Mouse (Mus musculus) layer of hippocampus, postnatal 14 days (tissue): Measurements from ENCODE around the gene Il1f9. TPM values are rescaled to one million over a fixed set of nuclear protein-coding genes. Genes with fewer than 3 reads are reported as not detected.
"Not testable (repeated sequence)": the region's sequence is repeated elsewhere in the genome, so short reads cannot be mapped to it uniquely, and the experiment has no call there.

Experiments
- DNase-seq, 2 experiments: peaks; one replicate each; pipeline ENCODE4 v3.0.0; 2021 to 2022; ENCODE audit warnings: low spot score in 2 of 2, mixed read lengths in 1 of 2
- long read RNA-seq, 2 experiments: library from polyadenylated mRNA; stranded (forward); transcript quantifications; one replicate each; pipeline ENCODE4 v2.0.0; 2021
- total RNA-seq, 2 experiments: library from RNA; stranded (reverse); gene quantifications; 2 replicates each; pipeline ENCODE4 v1.2.3; 2021

Gene Il1f9
- not detected for total RNA-seq
- long read RNA-seq, experiment 1 = 0 reads
- long read RNA-seq, experiment 2 = 0 reads

DNA sequence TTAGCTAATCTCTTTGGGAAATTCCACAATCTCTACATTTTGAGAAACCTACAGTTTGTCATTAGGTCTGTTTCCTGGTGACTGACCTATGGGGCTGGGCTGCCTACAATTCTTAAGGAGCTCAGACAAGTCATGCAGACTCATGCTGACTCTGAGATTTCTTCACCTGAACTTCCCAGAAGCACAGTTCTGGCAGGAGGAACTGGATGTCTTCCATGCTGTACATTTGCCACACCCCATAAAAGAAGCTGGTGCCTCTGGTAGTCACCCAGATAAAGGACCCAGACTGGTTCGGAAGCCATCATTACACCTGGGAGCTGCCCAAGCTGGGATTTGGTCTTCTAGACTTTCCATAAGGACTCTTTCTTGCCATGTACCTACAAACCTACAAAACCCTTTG lies at the start of gene Il1f9:
Gene Il1f9 (plus strand): TSS at position 301 of the 400 bp plus-strand sequence.
- DNase-seq = no peak

DNA sequence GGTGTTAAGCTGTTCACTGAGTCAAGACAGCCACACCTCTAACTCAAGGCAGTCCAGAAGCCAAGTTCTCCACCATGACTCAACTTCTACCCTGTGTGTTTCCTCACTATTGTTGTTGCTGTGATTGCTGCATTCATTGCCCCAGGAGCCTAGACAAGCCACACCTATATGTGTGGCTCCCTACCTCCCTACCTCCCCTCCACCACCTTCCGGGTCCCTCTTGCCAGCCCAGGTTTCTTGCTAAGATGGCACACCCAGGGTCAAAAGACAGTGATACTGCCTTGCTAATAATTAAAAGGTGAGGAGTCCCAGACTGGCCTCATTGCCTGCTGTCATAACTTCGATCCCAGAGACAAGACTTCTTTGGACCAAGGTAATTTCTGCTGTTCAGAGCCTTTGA lies 33.4 kb upstream of the Il1f9 start, which contains the start of gene Il1f8:
Gene Il1f8 (plus strand): TSS at position 301 of the 400 bp plus-strand sequence.
- no peak for DNase-seq

DNA sequence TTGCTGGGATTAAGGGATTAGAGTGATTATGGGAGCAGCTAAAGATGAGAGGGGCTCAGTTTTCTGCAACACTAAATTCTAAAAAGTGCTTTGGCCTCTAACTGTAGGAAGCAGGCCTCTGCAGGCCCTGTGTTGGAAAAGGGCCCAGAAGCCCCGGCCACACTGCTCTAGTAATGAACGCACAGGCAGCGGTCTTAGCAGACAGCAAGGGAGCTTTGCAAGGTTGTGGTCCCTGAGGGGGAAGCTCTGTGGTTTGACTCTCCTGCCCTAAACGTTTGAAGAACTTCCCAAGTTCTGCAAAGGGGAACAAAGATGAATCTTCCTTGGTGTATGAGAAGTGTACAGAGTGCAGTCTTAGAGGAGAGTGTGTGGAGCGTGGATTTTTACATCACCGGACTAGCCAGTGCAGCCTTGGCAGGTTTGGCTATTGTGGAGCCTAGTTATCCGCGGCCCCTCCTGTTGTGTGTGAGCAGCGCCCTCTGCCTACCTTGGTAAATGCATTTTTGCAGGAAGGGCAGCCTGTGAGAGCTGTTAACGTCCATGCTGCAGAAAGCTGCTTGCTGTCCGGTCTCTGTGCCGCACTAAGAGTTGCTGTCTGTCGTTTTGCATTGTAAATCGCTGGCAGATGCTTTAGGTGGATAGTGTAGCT lies 4.5 kb upstream of the Il1f9 start:
- DNase-seq = peak; percentile 17 to 46

DNA sequence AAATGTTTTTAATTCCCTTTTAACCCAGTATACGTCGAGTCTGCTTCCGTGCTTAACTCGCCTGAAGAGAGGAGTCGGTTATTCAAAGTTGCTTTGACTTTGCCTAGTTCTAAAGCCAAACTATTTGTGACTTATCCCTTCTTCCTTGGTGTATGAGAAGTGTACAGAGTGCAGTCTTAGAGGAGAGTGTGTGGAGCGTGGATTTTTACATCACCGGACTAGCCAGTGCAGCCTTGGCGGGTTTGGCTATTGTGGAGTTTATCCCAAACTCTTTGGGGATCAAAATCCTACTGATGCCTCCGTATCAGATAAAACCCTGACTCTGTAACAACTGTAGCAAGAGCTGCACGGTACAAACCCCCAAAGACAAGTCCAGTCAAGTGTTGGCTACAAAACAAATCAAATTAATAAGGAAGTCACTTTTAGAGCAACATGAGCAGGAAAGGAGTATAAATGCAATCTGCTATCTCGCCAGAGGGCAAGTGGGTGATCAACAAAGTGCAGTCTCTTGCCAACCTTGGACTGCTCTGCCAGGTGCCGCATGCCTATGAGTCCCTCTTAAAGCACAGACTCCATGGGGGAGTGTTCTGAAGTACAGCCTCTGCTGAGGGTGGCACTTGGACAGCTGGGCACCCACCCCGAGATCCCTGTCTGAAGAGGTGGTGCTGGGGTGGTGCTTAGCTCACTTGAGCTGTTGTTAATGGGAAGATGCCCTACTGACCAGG lies 3.7 kb upstream of the Il1f9 start:
- not testable (repeated sequence) for DNase-seq

DNA sequence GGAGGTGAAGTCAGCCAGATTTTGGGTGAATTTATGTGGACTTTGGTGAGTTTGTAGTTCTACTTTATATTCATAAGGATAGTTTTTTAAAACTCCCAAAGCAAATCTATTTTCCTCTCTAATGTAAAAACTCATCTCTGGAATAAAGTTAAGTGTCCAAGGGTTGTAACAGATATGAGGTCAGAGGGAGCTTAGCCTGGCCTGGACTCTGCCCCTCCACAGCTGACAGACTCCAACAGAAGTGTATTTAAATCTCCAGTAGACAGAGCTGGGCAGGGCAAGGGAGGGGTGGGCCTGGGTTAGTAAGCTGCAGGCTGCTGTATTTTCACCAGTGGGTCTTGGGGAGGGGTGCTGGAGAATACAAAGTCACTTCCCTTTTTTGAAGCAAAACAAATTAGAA lies 2.2 kb upstream of the Il1f9 start:
- DNase-seq = not testable (repeated sequence)

DNA sequence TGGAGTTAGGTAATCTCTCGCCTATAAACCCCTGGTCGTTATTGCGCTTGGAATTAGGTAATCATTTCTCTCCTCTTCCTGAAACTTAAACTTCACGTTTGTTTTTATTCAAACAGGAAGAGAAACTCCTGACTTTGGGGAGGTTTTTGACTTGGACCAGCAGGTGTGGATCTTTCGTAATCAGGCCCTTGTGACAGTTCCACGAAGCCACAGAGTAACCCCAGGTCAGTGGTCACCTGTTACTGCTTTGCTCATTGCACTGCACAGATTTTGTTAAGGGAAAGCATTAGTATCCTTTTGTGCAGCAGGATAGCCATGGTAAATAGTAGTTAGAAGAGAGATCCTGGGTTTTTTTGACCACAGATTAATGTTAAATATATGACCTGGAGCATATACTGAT lies 1.3 kb downstream of the Il1f9 start:
- DNase-seq = no peak

DNA sequence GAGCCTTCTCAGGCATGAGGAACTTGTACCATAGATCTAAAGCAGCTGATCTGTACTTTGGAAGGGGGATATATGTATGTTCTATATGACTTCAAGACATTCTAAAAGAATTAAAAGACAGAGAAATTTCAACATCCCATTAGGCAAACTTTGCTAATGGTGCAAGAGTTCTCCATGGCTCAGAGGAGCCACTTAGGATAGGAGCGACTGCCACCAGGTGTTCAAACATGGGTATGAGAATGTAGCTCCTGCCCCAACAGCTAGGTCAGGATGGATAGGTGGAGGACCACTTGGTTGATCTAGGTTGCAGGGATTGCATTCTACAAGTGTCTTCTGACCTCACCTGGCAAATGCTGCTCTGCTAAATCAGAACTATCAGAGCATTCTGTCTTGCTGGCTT lies 1.9 kb downstream of the Il1f9 start:
- no peak for DNase-seq

DNA sequence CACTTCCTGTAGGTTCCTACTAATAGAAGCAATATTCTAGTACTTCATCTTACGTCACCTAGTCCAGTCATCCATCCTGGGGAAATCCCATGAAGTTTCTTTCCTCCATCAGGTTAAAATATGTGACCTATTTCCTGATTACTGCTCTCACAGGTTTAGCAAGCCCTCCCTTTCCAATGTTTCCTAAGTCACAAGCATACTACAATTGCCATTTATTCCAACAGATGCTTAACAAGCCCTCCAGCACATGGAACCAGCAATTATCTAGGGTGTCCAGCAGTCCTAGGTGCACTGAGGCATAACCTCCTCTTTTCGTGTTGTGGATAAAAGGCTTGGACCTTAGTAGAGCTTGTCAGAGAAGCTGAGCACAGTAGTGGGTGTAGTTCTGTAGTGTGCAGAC lies 28.8 kb downstream of the Il1f9 start, which contains the start of gene Il1f6:
Gene Il1f6 (plus strand): TSS at position 301 of the 400 bp plus-strand sequence.
- no peak for DNase-seq

DNA sequence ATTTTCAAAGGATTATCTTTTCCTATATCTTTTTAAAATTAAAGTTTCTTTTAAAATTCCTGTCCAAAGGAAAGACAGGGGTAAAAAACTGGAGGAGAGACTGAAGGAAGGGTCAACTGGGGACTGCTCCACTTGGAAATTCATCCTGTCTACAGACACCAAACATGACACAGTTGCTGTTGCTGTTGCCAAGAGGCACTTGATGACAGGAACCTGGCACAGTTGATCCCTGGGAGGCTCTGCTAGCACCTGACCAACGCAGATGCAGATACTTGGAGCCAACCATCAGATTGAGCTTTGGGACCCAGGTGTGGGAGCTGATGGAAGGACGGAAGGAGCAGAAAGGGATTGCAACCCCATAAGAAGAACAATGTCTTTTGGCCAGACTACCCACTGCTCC lies 40.9 kb downstream of the Il1f9 start:
- DNase-seq = no peak

Other genes starting within 250 kb of the Il1f9 start
- gene Hnmt, start 137.1 kb upstream of the Il1f9 start, total RNA-seq = 10 to 100 TPM; 25.3 to 26.9 TPM
- not detected for gene Tbpl2, start 89.9 kb upstream of the Il1f9 start, total RNA-seq
- gene Il1f8, start 33.3 kb upstream of the Il1f9 start, total RNA-seq = not detected
- not detected for gene Il1f6, start 28.9 kb downstream of the Il1f9 start, total RNA-seq
- gene Il1f5, start 90.5 kb downstream of the Il1f9 start, total RNA-seq = not detected
- gene Il1f10, start 104.7 kb downstream of the Il1f9 start, total RNA-seq = not detected
- not detected for gene Il1rn, start 150.4 kb downstream of the Il1f9 start, total RNA-seq
- gene Psd4, start 181.1 kb downstream of the Il1f9 start, total RNA-seq = 1 to 10 TPM; 1.2 to 1.8 TPM